Mouse (Mus musculus) T-helper 1 cell (primary cell): ENCODE data around the gene Ntpcr.

ENCODE experiments used
- in situ Hi-C: fragments of 300-600 bp; cut with MboI, MseI; formaldehyde crosslinking; loops from one replicate; pipeline ENCODE4 v1.15.1; 2025; ENCODE audit warnings: high pct_unique_total_duplicates

The Ntpcr gene

DNA sequence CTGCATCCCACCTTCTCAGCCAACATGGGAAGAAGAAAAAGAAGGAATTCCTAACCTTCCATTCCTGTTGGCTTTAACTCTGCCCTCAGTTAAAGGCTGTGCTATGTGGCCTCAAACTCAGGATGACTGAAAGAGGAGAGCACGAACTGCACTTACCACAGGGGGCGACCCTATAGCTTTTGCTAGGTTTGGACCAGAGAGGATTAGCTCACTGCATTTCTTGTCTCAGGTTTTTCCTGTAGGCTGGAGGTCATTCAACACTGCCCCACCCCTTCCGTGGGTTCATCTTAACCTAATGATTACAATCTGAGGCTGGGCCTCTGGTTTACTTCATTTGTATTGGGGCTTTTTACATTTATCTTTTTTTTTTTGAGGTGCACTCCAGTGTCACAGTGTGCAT is 45.3 kb downstream of the Ntpcr start:
- in situ Hi-C loops, result no loop called here

DNA sequence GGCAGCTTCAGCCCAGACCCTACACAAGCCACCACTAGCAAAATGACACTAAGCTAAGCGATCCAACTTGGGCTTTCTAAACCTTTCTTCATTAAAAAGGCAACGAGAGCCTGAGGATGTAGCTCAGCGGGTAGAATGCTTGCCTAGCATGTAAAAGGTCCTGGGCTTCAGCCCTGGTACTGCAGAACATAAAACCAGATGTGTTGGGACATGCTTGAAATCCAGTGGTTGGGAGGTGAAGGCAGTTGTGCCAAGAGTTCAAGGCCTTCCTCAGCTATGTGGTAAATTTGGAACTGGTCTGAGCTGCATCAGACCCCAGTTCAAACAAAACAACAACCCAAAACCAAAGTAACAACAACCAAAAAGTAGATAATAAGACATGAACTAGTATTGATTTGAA is 46.6 kb downstream of the Ntpcr start:
- in situ Hi-C loops, result no loop called here

DNA sequence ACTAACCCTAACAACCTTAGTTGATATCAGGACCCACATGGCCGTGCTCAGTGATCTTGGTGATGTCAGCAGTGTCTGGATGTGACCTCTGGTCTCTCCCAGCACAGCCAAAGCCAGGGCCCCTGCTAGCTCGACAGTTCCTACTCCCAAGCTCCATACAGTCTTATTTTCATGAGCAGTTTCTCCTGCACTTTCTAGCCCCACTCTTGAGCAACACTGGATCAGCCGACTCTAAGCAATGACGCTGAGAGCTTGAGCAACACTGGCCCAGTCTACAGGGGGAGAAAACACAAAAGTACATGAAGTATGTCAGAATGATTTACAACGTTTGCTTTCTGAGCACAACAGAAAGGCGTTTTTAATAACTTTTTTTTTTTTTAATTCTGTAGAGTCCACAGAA is 47.0 kb downstream of the Ntpcr start:
- in situ Hi-C loops, result no loop called here

DNA sequence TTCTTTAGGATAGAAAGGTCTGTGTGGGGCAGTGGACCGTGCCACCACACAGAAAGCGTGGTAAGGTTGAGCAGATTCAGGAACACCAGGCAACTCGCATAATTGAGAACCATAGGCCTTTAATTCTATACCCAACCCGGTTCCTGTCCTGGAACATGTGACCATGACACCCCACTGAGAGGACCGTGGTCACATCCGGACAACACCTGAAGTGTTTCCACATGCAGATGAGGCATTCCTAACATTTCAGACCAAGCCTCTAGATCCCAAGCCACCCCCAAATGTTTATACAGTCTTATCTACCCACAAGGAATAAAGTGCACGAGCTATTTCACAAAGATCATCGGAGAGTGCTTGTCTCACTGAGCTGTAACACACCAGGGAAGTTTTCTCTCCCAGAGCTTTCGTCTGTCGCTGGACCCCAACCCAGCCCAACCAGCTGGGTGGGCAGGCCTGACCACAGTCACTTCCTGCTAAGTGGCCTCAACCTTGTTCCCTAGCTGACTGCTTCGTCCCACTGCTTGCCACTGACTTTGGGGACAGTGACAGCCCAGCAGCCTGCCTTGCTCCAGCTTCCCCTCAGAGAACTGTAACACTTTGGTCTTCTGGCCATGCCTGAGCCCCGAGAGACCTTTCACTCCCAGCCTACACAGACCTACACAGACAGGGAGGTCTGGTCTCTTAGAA is 47.9 kb downstream of the Ntpcr start:
- in situ Hi-C loops, result no loop called here

DNA sequence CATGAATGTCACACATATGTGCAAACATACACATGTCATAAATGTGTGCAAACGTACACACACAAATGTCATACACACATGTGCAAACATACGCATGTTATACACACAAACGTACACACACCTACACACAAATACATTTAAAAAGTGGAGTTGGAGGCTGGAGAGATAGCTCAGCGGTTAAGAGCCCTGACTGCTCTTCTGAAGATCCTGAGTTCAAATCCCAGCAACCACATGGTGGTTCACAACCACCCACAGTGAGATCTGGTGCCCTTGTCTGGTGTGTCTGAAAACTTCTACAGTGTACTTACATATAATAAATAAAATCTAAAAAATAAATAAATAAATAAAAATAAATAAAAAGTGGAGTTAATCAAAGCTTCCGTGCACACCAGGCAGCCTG is 49.2 kb downstream of the Ntpcr start:
- in situ Hi-C loops, result no loop called here

DNA sequence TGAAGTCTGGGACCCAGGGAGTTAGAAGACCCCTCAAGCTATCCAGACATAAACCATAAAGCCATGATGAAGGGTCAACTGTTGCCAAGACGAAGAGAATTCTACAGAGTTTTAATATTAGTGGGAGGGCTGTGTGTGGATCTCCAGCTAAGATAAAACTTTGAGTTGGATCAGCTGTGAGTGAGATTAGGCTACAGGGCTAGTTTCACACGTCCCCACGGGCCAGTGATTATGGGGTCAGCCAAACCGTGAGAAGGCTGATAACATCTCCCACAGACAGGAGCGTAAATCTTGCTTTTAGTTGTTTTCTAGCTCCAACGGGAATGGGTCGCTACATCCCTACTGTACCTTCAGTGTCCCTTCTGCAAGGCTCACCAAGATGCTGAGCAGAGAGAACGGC is 49.9 kb downstream of the Ntpcr start:
- in situ Hi-C loops, result loop anchor here (10.0 kb wide), 1 partner anchor 1295 kb away; no protein-coding TSS in a partner anchor

DNA sequence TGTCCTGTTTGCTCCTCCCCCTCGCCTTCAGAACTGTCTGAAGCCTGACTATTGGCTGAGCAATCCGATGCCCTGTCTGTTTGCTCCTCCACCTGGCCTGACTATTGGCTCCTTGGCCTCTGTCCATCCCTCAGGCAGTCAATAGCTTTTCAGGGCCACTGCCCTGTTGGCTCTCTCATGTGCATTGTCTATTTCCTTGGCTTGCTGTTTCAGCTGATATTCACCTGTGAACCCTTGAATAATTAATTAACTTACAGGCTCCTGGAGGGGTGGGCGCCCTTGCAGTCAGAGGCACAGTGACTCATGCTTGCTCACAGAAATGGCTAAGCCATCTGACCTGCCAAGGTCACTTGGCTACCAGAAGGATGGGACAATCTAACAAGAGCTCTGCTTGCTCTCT is 52.4 kb downstream of the Ntpcr start:
- in situ Hi-C loops, result loop anchor here (10.0 kb wide), 1 partner anchor 1297 kb away; no protein-coding TSS in a partner anchor

DNA sequence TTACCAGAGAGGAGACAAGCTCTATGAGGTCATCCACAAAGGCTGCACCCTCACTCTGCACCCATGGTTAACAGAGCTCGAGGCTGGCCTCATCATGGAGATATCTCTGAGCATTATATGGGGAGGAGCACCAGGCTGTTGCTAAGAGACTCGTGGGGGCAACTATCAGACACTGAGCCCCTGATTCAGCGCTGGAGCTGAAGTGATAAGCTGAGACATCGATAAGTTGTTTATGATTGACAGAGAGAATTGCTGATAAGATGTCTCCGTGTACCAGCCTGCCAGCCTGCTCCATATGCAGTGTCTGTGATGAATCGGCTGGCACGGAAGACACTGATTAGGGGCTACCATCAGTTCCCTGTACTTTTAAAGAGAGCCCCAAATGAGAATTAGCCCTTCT is 57.1 kb downstream of the Ntpcr start:
- in situ Hi-C loops, result loop anchor here (10.0 kb wide), 1 partner anchor 1302 kb away; no protein-coding TSS in a partner anchor

DNA sequence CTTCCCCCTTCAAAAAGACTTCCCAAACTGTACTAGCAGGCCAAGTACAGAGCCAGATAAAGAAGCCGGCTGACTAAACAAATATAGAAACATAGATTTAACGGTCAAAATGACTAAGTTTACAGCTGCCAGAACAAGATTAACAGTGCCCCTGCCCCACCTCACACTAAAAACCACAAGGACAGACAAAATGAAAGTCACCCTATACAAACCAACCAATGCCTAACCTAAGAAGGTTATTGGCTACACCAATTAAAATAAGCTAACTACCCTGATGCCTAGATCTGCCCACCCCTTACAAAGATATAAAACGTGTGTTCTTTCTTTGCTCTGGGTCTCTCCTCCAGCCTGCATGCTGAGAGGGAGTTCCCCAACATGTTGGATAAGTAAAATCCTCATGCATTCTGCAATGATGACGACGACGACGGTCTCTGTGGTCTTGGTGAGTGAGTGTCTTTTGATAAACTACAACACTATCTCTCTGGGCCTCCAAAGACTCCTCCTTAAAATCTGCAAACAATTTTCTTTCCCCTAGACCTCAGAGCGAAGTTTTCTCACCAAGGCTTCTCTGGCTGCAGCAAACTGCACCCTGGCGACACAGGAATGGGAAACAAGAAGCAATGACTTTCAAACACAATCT is 63.2 kb downstream of the Ntpcr start:
- in situ Hi-C loops, result no loop called here

DNA sequence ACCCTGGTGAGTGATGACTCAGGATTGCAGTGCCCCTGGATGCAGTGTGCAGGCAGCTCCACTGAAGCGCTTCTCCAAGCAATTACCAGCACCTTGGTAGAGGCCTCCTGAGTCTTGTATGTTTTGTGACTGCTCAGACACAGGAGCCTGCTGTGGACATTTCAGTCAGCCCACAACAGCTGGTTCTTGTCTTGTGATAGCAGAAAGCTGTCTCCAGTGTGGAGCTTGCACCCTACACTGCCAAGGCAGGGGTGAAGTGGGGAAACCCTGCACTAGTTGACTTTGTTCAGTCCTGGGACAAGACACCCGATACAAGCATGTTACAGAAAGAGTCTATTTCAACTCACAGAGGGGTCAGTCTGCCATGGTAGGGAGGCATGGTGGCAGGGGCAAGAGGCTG is 65.6 kb downstream of the Ntpcr start:
- in situ Hi-C loops, result no loop called here

DNA sequence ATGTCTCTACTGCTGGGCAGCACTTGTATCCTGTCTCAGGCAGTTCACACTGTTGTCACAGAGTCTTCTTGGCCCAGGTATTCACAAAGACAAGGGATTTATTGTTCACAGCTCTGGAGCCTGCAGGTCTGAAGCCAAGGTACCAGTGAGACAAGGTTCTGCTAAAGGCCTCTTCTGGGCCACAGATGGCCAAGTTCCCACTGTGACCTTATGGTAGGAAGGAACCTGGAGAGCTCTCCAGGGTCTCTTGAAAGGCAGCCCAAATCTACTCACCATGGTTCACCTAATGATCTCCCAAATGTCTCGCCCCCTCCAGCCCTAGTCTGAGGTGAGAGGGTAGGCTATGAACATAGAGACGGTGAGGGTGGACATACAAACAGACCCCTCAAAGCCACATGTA is 67.2 kb downstream of the Ntpcr start:
- in situ Hi-C loops, result no loop called here
